Mouse (Mus musculus) CH12.LX (cell line): ENCODE data around the gene Mycn.

ENCODE experiments used
- CTCF ChIP-seq, 2 experiments: IDR thresholded peaks in 1 of 2; conservative IDR thresholded peaks in 1 of 2; 2 replicates each; pipeline ENCODE4 v1.5.1; 2011 to 2012; ENCODE audit warnings: low read depth in 2 of 2, low read length in 2 of 2, improper control_type of control experiment in 1 of 2, inconsistent platforms in 1 of 2, mild to moderate bottlenecking in 1 of 2, moderate library complexity in 1 of 2
- RCOR1 ChIP-seq: conservative IDR thresholded peaks from 2 replicates; pipeline ENCODE4 v1.6.1; 2012; ENCODE audit warnings: low read depth, mild to moderate bottlenecking, inconsistent platforms, low read length, improper control_type of control experiment
- USF2 ChIP-seq: conservative IDR thresholded peaks from 2 replicates; pipeline ENCODE4 v1.6.1; 2011; ENCODE audit warnings: low read depth, low read length, improper control_type of control experiment

DNA sequence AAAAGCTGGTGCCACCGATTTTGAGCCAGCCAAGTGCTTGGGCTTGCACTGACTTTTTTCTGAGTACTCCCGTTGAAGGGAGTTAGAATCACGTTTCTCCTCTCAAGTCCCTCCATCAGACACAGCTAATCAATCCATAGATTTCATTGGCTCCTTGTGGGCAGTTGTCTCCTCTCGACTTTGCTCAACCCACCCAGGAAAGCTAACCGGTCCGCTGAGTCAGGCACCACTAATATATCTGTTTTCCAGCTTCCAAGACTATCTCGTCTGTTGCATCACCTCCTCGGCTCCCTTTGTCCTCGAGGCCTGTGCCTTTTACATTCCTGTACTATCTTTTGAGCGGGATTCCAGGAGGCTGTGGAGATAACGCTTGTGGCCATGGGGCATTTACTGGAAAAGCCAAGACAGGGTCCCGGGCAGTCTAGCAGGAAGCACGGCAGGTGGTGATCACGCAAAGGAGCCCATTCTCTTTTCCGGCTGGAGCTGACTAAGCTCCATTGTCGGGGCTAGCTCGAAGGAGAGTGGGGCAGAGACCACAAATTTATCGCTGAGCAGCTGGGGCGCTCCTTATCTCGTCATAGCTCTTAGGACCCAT lies 45.0 kb upstream of the Mycn start:
- TF ChIP-seq CTCF (conservative IDR thresholded peaks at IDR 0.05 in 1 of 2, IDR thresholded peaks at IDR 0.05 in 1 of 2; ENCODE audit: low read depth in 2 of 2, low read length in 2 of 2) (no peak), USF2 (no peak), RCOR1 (no peak)
